Mouse (Mus musculus): Measurements from ENCODE around the gene Hmbs.

Gene Hmbs

GRCm38 (mm10) chr9:44287003-44287400 is 57.0 kb downstream of the Hmbs start:
- DNase-seq: peak; percentile 21 to 27

Measured in B cell, adult 2 months (primary cell).